Mouse (Mus musculus) 3T3-L1 (cell line): ENCODE results near the gene Vmn1r60.
"Not testable (repeated sequence)": the region's sequence is repeated elsewhere in the genome, so short reads cannot be mapped to it uniquely, and the experiment has no call there.

Experiments used
- DNase-seq: peaks from one replicate; pipeline ENCODE4 v3.0.0-alpha.2; 2015; ENCODE audit warnings: low read depth, low spot score

Gene Vmn1r60

GRCm38 (mm10) chr7:5547217-5547616 is at the start of gene Vmn1r60:
TSS of gene Vmn1r60 (minus strand) at chr7:5547317.
- DNase-seq = not testable (repeated sequence)

- DNase-seq = peak; percentile 93
These were observed 6.2 kb downstream of the Vmn1r60 start for GRCm38 (mm10) chr7:5540770-5541436.

GRCm38 (mm10) chr7:5493856-5494255 is 53.3 kb downstream of the Vmn1r60 start, which contains the start of gene Vmn2r28:
TSS of gene Vmn2r28 (minus strand) at chr7:5493956.
- not testable (repeated sequence) for DNase-seq
